Comparison of ENCODE assay signal across 9 mouse cellular contexts in the genomic region with DNA sequence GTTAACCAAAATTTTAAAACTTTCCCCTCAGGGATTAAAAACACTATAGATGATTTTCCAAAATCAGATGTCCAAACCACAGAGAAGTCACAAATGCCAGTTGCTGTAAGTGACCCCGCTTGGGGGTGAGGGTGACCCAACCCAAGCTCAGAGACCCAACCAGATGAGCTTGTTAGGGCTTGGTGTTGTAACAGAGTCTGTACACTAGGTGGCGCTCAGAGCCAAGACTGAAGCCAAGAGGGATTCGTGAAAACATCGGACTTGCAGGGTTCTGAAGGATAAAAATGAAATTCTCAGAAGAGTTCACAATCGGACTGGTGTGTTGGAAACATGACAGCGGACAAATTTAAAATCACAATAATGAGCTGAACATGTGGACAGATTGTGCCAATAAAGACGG. TPM values are rescaled to one million over a fixed set of nuclear protein-coding genes. Genes with fewer than 3 reads are reported as not detected.
DNase-seq lines count a peak whose midpoint lies in the region; ATAC-seq and TF ChIP-seq lines count a peak whose summit lies in the region.
"Had no signal": no experiment of that assay in that cellular context is flagged by ENCODE, and none has a peak within 500 bp of the region (broad histone marks: within the 10 kb centered on the region; RNA-seq: fewer than 3 reads in every experiment).

No protein-coding gene starts in this region.

- peaks cover 18% of the 10 kb centered on the region for H3K36me3 ChIP-seq in neural tube, embryonic 15.5 days
- H3K36me3 ChIP-seq in forebrain, postnatal 0 days (ENCODE audit: insufficient read depth) = peaks cover 17% of the 10 kb centered on the region
- peaks cover 13% of the 10 kb centered on the region for H3K36me3 ChIP-seq in intestine, embryonic 14.5 days (ENCODE audit: control insufficient read depth, insufficient read depth, low read length)
- peaks cover 20% of the 10 kb centered on the region for H3K36me3 ChIP-seq in liver, adult 2 months (ENCODE audit: control insufficient read depth, insufficient read depth, low read length)

- H3K4me3 ChIP-seq in neural tube, embryonic 15.5 days (replicated peaks) = no peak overlapping the region
- H3K4me3 ChIP-seq in forebrain, postnatal 0 days (ENCODE audit: low read depth, low read length) = no peak overlapping the region
- H3K4me3 ChIP-seq in intestine, embryonic 14.5 days (ENCODE audit: low read depth, low read length) = no peak overlapping the region
- H3K4me3 ChIP-seq in liver, adult 2 months (ENCODE audit: insufficient read depth, low read depth, low read length) = no peak overlapping the region
- no peak overlapping the region for H3K4me3 ChIP-seq in olfactory bulb, adult 2 months (ENCODE audit: insufficient read depth, low read depth, low read length)
- H3K4me3 ChIP-seq: embryonic facial prominence, embryonic 13.5 days had no signal

- WGBS in neural tube, embryonic 15.5 days = 12% methylated on average over 7 of the region's 7 CpGs
- 16% methylated on average over 7 of the region's 7 CpGs for WGBS in forebrain, postnatal 0 days
- 11% methylated on average over 7 of the region's 7 CpGs for WGBS in intestine, embryonic 14.5 days
- WGBS in liver, adult 2 months = 4% methylated on average over 7 of the region's 7 CpGs
- WGBS in olfactory bulb, adult 2 months = 7% methylated on average over 7 of the region's 7 CpGs

- TF ChIP-seq CTCF in forebrain, postnatal 0 days (IDR thresholded peaks at IDR 0.05; ENCODE audit: low read depth) = peak; percentile 94
- TF ChIP-seq CTCF in liver, adult 2 months (IDR thresholded peaks at IDR 0.05; ENCODE audit: low read depth, low read length) = peak; percentile 82
- peak; percentile 62 for TF ChIP-seq CTCF in olfactory bulb, adult 2 months (IDR thresholded peaks at IDR 0.05; ENCODE audit: insufficient read depth, low read depth, low read length)

- H3K27ac ChIP-seq in neural tube, embryonic 15.5 days (replicated peaks) = no peak overlapping the region
- no peak overlapping the region for H3K27ac ChIP-seq in forebrain, postnatal 0 days (ENCODE audit: low read depth, low read length)
- H3K27ac ChIP-seq in intestine, embryonic 14.5 days (ENCODE audit: low read depth) = no peak overlapping the region
- H3K27ac ChIP-seq in liver, adult 2 months (replicated peaks; ENCODE audit: insufficient read depth, low read depth, low read length) = no peak overlapping the region
- H3K27ac ChIP-seq in olfactory bulb, adult 2 months (ENCODE audit: insufficient read depth, low read depth, low read length) = no peak overlapping the region
- H3K27ac ChIP-seq: embryonic facial prominence, embryonic 13.5 days had no signal

- peak; percentile 73 for DNase-seq in neural tube, embryonic 10.5 days (ENCODE audit: extremely low spot score, low spot score)
- DNase-seq in cerebellum, adult 11 months = peak; percentile 58
- peak; percentile 86 for DNase-seq in forebrain, postnatal 0 days
- DNase-seq in intestine, embryonic 14.5 days (ENCODE audit: low spot score) = peak; percentile 85
- peak; percentile 67 for DNase-seq in liver, adult 2 months (ENCODE audit: extremely low read depth, low read depth, low spot score)
- DNase-seq in thymus, postnatal 0 days (ENCODE audit: low spot score) = peak; percentile 70

- no peak for TF ChIP-seq POLR2A in liver, adult 2 months (IDR thresholded peaks at IDR 0.05; ENCODE audit: extremely low read depth, insufficient read depth, low read length)
- TF ChIP-seq POLR2A in olfactory bulb, adult 2 months (IDR thresholded peaks at IDR 0.05; ENCODE audit: insufficient read depth, low read depth, low read length) = no peak

- no peak overlapping the region for H3K9ac ChIP-seq in neural tube, embryonic 15.5 days (replicated peaks)
- no peak overlapping the region for H3K9ac ChIP-seq in forebrain, postnatal 0 days
- H3K9ac ChIP-seq in intestine, embryonic 14.5 days (ENCODE audit: low read length) = no peak overlapping the region
- H3K9ac ChIP-seq in liver, adult 2 months (ENCODE audit: low read depth, low read length) = no peak overlapping the region
- H3K9ac ChIP-seq: embryonic facial prominence, embryonic 13.5 days had no signal

- no peaks in the 10 kb centered on the region for H3K27me3 ChIP-seq in neural tube, embryonic 15.5 days (replicated peaks)
- H3K27me3 ChIP-seq in forebrain, postnatal 0 days (ENCODE audit: insufficient read depth, low read length) = no peaks in the 10 kb centered on the region
- H3K27me3 ChIP-seq in intestine, embryonic 14.5 days (replicated peaks; ENCODE audit: control insufficient read depth, insufficient read depth, low read length) = no peaks in the 10 kb centered on the region
- H3K27me3 ChIP-seq in liver, adult 2 months (ENCODE audit: control insufficient read depth, insufficient read depth, low read length) = no peaks in the 10 kb centered on the region
- H3K27me3 ChIP-seq: embryonic facial prominence, embryonic 13.5 days had no signal

- no peak overlapping the region for H3K4me2 ChIP-seq in neural tube, embryonic 15.5 days
- no peak overlapping the region for H3K4me2 ChIP-seq in forebrain, postnatal 0 days (ENCODE audit: low read depth)
- H3K4me2 ChIP-seq in intestine, embryonic 14.5 days (ENCODE audit: low read length) = no peak overlapping the region
- H3K4me2 ChIP-seq: embryonic facial prominence, embryonic 13.5 days had no signal

- ATAC-seq in neural tube, embryonic 15.5 days (ENCODE audit: low FRiP score) = no peak
- peak; percentile 69 for ATAC-seq in forebrain, postnatal 0 days
- ATAC-seq in intestine, embryonic 14.5 days (replicated peaks; ENCODE audit: low FRiP score, low TSS enrichment, low read depth) = no peak

- H3K4me1 ChIP-seq in neural tube, embryonic 15.5 days = no peaks in the 10 kb centered on the region
- no peaks in the 10 kb centered on the region for H3K4me1 ChIP-seq in forebrain, postnatal 0 days (ENCODE audit: insufficient read depth)
- no peaks in the 10 kb centered on the region for H3K4me1 ChIP-seq in intestine, embryonic 14.5 days (replicated peaks; ENCODE audit: control insufficient read depth, insufficient read depth, low read length)
- H3K4me1 ChIP-seq in liver, adult 2 months (ENCODE audit: control insufficient read depth, insufficient read depth, low read length) = peaks cover 10% of the 10 kb centered on the region
- H3K4me1 ChIP-seq in olfactory bulb, adult 2 months (ENCODE audit: control insufficient read depth, insufficient read depth, low read length) = no peaks in the 10 kb centered on the region
- H3K4me1 ChIP-seq: embryonic facial prominence, embryonic 13.5 days had no signal

- no peaks in the 10 kb centered on the region for H3K9me3 ChIP-seq in neural tube, embryonic 15.5 days (replicated peaks)
- no peaks in the 10 kb centered on the region for H3K9me3 ChIP-seq in forebrain, postnatal 0 days (ENCODE audit: low read length)
- no peaks in the 10 kb centered on the region for H3K9me3 ChIP-seq in intestine, embryonic 14.5 days (ENCODE audit: control insufficient read depth, low read length)
- H3K9me3 ChIP-seq: embryonic facial prominence, embryonic 13.5 days had no signal

- H3K79me2 ChIP-seq in liver, adult 2 months (ENCODE audit: control insufficient read depth, insufficient read depth, low read length) = no peaks in the 10 kb centered on the region

RNA-seq across cellular contexts. Expression of a gene that starts 18.0 kb away (rescaled TPM):
- 286 and 340 TPM in 2 replicates for polyA plus RNA-seq in neural tube, embryonic 15.5 days (2015; fragmentation: Nextera tagmentation; extraction: Ambion mirVana)
- total RNA-seq in forebrain, postnatal 0 days (2014; rRNA removed) = 128 and 160 TPM in 2 replicates
- 346 and 354 TPM in 2 replicates for polyA plus RNA-seq in forebrain, postnatal 0 days (2015; fragmentation: Nextera tagmentation; extraction: Ambion mirVana)
- polyA plus RNA-seq in intestine, embryonic 14.5 days (2014; fragmentation: Nextera tagmentation; extraction: Ambion mirVana) = 103 and 108 TPM in 2 replicates
- total RNA-seq in liver, adult 2 months (2014; rRNA removed) = 159 and 205 TPM in 2 replicates
- 209 and 211 TPM in 2 replicates for polyA plus RNA-seq in liver, adult 2 months (2012; rRNA removed)
- polyA plus RNA-seq in olfactory bulb, adult 2 months (2012; ENCODE audit: insufficient read depth, insufficient read length, low replicate concordance, missing spikeins) = not detected in 2 replicates
- polyA plus RNA-seq in thymus, postnatal 0 days (2015; fragmentation: Nextera tagmentation; extraction: Ambion mirVana) = 143 and 149 TPM in 2 replicates

RNA-seq across cellular contexts. Expression of a gene that starts 20.8 kb away (rescaled TPM):
- polyA plus RNA-seq in neural tube, embryonic 15.5 days (2015; fragmentation: Nextera tagmentation; extraction: Ambion mirVana) = 14.9 and 15.3 TPM in 2 replicates
- total RNA-seq in forebrain, postnatal 0 days (2014; rRNA removed) = 19.3 and 26.1 TPM in 2 replicates
- 10.9 and 12.5 TPM in 2 replicates for polyA plus RNA-seq in forebrain, postnatal 0 days (2015; fragmentation: Nextera tagmentation; extraction: Ambion mirVana)
- polyA plus RNA-seq in intestine, embryonic 14.5 days (2014; fragmentation: Nextera tagmentation; extraction: Ambion mirVana) = 19.9 and 21.5 TPM in 2 replicates
- total RNA-seq in liver, adult 2 months (2014; rRNA removed) = 46.2 and 54.8 TPM in 2 replicates
- polyA plus RNA-seq in liver, adult 2 months (2012; rRNA removed) = 11.6 and 13.7 TPM in 2 replicates
- not detected in 2 replicates for polyA plus RNA-seq in olfactory bulb, adult 2 months (2012; ENCODE audit: insufficient read depth, insufficient read length, low replicate concordance, missing spikeins)
- 9.9 and 10.7 TPM in 2 replicates for polyA plus RNA-seq in thymus, postnatal 0 days (2015; fragmentation: Nextera tagmentation; extraction: Ambion mirVana)

RNA-seq across cellular contexts. Expression of a gene that starts 41.7 kb away (rescaled TPM):
- polyA plus RNA-seq in neural tube, embryonic 15.5 days (2015; fragmentation: Nextera tagmentation; extraction: Ambion mirVana) = 135 and 151 TPM in 2 replicates
- total RNA-seq in forebrain, postnatal 0 days (2014; rRNA removed) = 80.7 and 82.6 TPM in 2 replicates
- polyA plus RNA-seq in forebrain, postnatal 0 days (2015; fragmentation: Nextera tagmentation; extraction: Ambion mirVana) = 227 and 232 TPM in 2 replicates
- 75.8 and 87.0 TPM in 2 replicates for polyA plus RNA-seq in intestine, embryonic 14.5 days (2014; fragmentation: Nextera tagmentation; extraction: Ambion mirVana)
- total RNA-seq in liver, adult 2 months (2014; rRNA removed) = 5.3 and 6.2 TPM in 2 replicates
- 8.0 and 9.5 TPM in 2 replicates for polyA plus RNA-seq in liver, adult 2 months (2012; rRNA removed)
- not detected in 2 replicates for polyA plus RNA-seq in olfactory bulb, adult 2 months (2012; ENCODE audit: insufficient read depth, insufficient read length, low replicate concordance, missing spikeins)
- 36.9 and 44.3 TPM in 2 replicates for polyA plus RNA-seq in thymus, postnatal 0 days (2015; fragmentation: Nextera tagmentation; extraction: Ambion mirVana)

Comparison
In these comparisons a context has a peak if more than half of its experiments do, and no peak if none do; other contexts are left out.
1. RNA of a gene that starts 18.0 kb away (polyA plus RNA-seq): 346 to 354 TPM in forebrain, postnatal 0 days, 286 to 340 TPM in neural tube, embryonic 15.5 days, 209 to 211 TPM in liver, adult 2 months, 143 to 149 TPM in thymus, postnatal 0 days and 103 to 108 TPM in intestine, embryonic 14.5 days; not detected in olfactory bulb, adult 2 months; every median in the first group is over 100 times any median in the second.
2. Peak in every context shown above with its lines, with median percentiles within 50 percentile points of each other: DNase-seq and CTCF ChIP-seq.